Mouse (Mus musculus) liver, postnatal 0 days (tissue): ENCODE data around the gene Tpst1. TPM values are rescaled to one million over a fixed set of nuclear protein-coding genes. Genes with fewer than 3 reads are reported as not detected.

Experiments used
- ATAC-seq: fragments of 200-750 bp; cut with Nextera tagmentation; 2 replicates; pipeline ENCODE4 v1.8.0; 2017; ENCODE audit warnings: mild to moderate bottlenecking, moderate library complexity
- DNase-seq: peaks from one replicate; pipeline ENCODE4 v3.0.0-alpha.2; 2016
- H3K27ac ChIP-seq: fragments of 300-500 bp; sonication (generic); 2 replicates; pipeline ENCODE4 v1.5.1; 2014; ENCODE audit warnings: antibody characterized with exemption, moderate library complexity, mild to moderate bottlenecking, low read depth
- H3K27me3 ChIP-seq: fragments of 300-500 bp; sonication (generic); 2 replicates; pipeline ENCODE4 v1.6.1; 2014; ENCODE audit warnings: low read length, control low read depth, mixed read lengths; ENCODE audit not compliant: insufficient read depth
- H3K36me3 ChIP-seq: fragments of 300-500 bp; sonication (generic); replicated peaks from 2 replicates; pipeline ENCODE4 v1.6.1; 2014; ENCODE audit warnings: mild to moderate bottlenecking, control low read depth, low read length, moderate library complexity, mixed read lengths; ENCODE audit not compliant: insufficient read depth
- H3K4me1 ChIP-seq: fragments of 300-500 bp; sonication (generic); 2 replicates; pipeline ENCODE4 v1.6.1; 2014; ENCODE audit warnings: antibody characterized with exemption, mild to moderate bottlenecking, control low read depth; ENCODE audit not compliant: insufficient read depth
- H3K4me2 ChIP-seq: fragments of 300-500 bp; sonication (generic); 2 replicates; pipeline ENCODE4 v1.6.1; 2014; ENCODE audit warnings: low read depth, mild to moderate bottlenecking, low read length, moderate library complexity, mixed read lengths
- H3K4me3 ChIP-seq: fragments of 300-500 bp; sonication (generic); 2 replicates; pipeline ENCODE4 v1.5.1; 2014; ENCODE audit warnings: low read depth, low read length
- H3K9ac ChIP-seq: fragments of 300-500 bp; sonication (generic); replicated peaks from 2 replicates; pipeline ENCODE4 v1.6.1; 2014; ENCODE audit warnings: mild to moderate bottlenecking, moderate library complexity
- H3K9me3 ChIP-seq: fragments of 300-500 bp; sonication (generic); 2 replicates; pipeline ENCODE4 v1.6.1; 2016; ENCODE audit warnings: mild to moderate bottlenecking, control low read depth, low read length, mixed read lengths
- CTCF ChIP-seq: sonication (generic); IDR thresholded peaks from 2 replicates; pipeline ENCODE4 v1.5.1; 2016; ENCODE audit warnings: antibody characterized with exemption, low read depth
- EP300 ChIP-seq: IDR thresholded peaks from 2 replicates; pipeline ENCODE4 v1.6.1; 2016; ENCODE audit warnings: antibody characterized with exemption, low read depth, mild to moderate bottlenecking
- WGBS: fragments of 180-500 bp; shearing (Covaris S2); extraction: QIAGEN DNeasy Blood & Tissue Kit; methylation state at CpG from one replicate; pipeline ENCODE4 v1.1.7; 2014; ENCODE audit not compliant: insufficient replicate concordance; 5-methylcytosine and 5-hydroxymethylcytosine counted together
- polyA plus RNA-seq: library from polyadenylated mRNA; unstranded; fragments of >200 nt; fragmentation: Nextera tagmentation; extraction: Ambion mirVana; gene quantifications from 2 replicates; pipeline ENCODE4 v1.2.1, GENCODE M21; 2015

The Tpst1 gene
- polyA plus RNA-seq, 1 experiment from 2014 or later = 23.8 TPM

- Histone ChIP-seq H3K4me3 (no peak overlapping the region), H3K4me2 (no peak overlapping the region), H3K4me1 (peaks cover 6% of the 10 kb centered on the region), H3K27ac (no peak overlapping the region), H3K27me3 (no peaks in the 10 kb centered on the region), H3K36me3 (no peaks in the 10 kb centered on the region), H3K9ac (no peak overlapping the region), H3K9me3 (no peaks in the 10 kb centered on the region)
- TF ChIP-seq CTCF = peak; percentile 93
- no peak for TF ChIP-seq EP300
- ATAC-seq = no peak
- WGBS = 25% methylated on average over 8 of the region's 8 CpGs
- peak; percentile 85 for DNase-seq
Observed at GRCm38 (mm10) chr5:130139393-130139792, 66.3 kb downstream of the Tpst1 start.

- Histone ChIP-seq H3K36me3 (no peaks in the 10 kb centered on the region), H3K4me2 (no peak overlapping the region), H3K27ac (no peak overlapping the region), H3K9me3 (no peaks in the 10 kb centered on the region), H3K4me1 (peaks cover 18% of the 10 kb centered on the region), H3K27me3 (no peaks in the 10 kb centered on the region), H3K4me3 (no peak overlapping the region), H3K9ac (no peak overlapping the region)
- WGBS = 69% methylated on average over 5 of the region's 5 CpGs
- DNase-seq (no peak), ATAC-seq (no peak)
- TF ChIP-seq CTCF (no peak), EP300 (no peak)
Observed at GRCm38 (mm10) chr5:130141138-130141537, 68.0 kb downstream of the Tpst1 start.

- no peak overlapping the region for H3K27ac ChIP-seq
- no peaks in the 10 kb centered on the region for H3K27me3 ChIP-seq
- WGBS = 69% methylated on average over 4 of the region's 4 CpGs
- H3K36me3 ChIP-seq = no peaks in the 10 kb centered on the region
- H3K9ac ChIP-seq = no peak overlapping the region
- peaks cover 18% of the 10 kb centered on the region for H3K4me1 ChIP-seq
- no peak for DNase-seq
- no peak overlapping the region for H3K4me3 ChIP-seq
- no peak for ATAC-seq
- H3K9me3 ChIP-seq = no peaks in the 10 kb centered on the region
- H3K4me2 ChIP-seq = no peak overlapping the region
- TF ChIP-seq EP300 = no peak
- TF ChIP-seq CTCF = no peak
Observed at GRCm38 (mm10) chr5:130142041-130142440, 68.9 kb downstream of the Tpst1 start.

- TF ChIP-seq EP300 (no peak), CTCF (no peak)
- no peak for DNase-seq
- WGBS = 85% methylated on average over 7 of the region's 7 CpGs
- Histone ChIP-seq H3K4me2 (peak overlapping the region; percentile 99; the same call in 1 of the 2 replicates), H3K4me1 (peaks cover 18% of the 10 kb centered on the region), H3K27me3 (no peaks in the 10 kb centered on the region), H3K4me3 (no peak overlapping the region), H3K9me3 (no peaks in the 10 kb centered on the region), H3K36me3 (peaks cover 2% of the 10 kb centered on the region; the same call in 1 of the 2 replicates), H3K27ac (peak overlapping the region; percentile 93; the same call in 1 of the 2 replicates), H3K9ac (no peak overlapping the region)
- no peak for ATAC-seq
Observed at GRCm38 (mm10) chr5:130143101-130143500, 70.0 kb downstream of the Tpst1 start.

GRCm38 (mm10) chr5:130143977-130144333 is 70.8 kb downstream of the Tpst1 start:
- peak overlapping the region; percentile 81 for H3K4me3 ChIP-seq
- DNase-seq (peak; percentile 81), ATAC-seq (peak; percentile 28)
- no peaks in the 10 kb centered on the region for H3K9me3 ChIP-seq
- peak overlapping the region; percentile 88 for H3K9ac ChIP-seq
- WGBS = 4% methylated on average over 20 of the region's 20 CpGs
- H3K36me3 ChIP-seq = peaks cover 9% of the 10 kb centered on the region
- H3K27me3 ChIP-seq = no peaks in the 10 kb centered on the region
- TF ChIP-seq EP300 (no peak), CTCF (no peak)
- H3K4me1 ChIP-seq = peaks cover 18% of the 10 kb centered on the region
- peak overlapping the region; percentile 93 for H3K27ac ChIP-seq
- H3K4me2 ChIP-seq = peak overlapping the region; percentile 99

GRCm38 (mm10) chr5:130144334-130145312 is 71.5 kb downstream of the Tpst1 start, which contains the start of gene Kctd7:
Gene Kctd7, plus strand, starts transcription at chr5:130144861.
- Histone ChIP-seq H3K36me3 (peaks cover 9% of the 10 kb centered on the region), H3K9ac (peak within 1 kb of the TSS; percentile 88), H3K27me3 (no peaks in the 10 kb centered on the region), H3K4me3 (peak within 1 kb of the TSS; percentile 81), H3K27ac (peak within 1 kb of the TSS; percentile 93), H3K4me1 (peaks cover 18% of the 10 kb centered on the region), H3K9me3 (no peaks in the 10 kb centered on the region), H3K4me2 (peak within 1 kb of the TSS; percentile 99)
- DNase-seq = peak; percentile 93
- WGBS = under 1% methylated on average over 64 of the region's 66 CpGs
- TF ChIP-seq CTCF (peak; percentile 64), EP300 (peak; percentile 91)
- ATAC-seq = peak; percentile 93
